Mouse (Mus musculus) cerebellum, adult 2 months (tissue): ENCODE results near the gene Olfr1148. TPM values are rescaled to one million over a fixed set of nuclear protein-coding genes. Genes with fewer than 3 reads are reported as not detected.

Source experiments
- DNase-seq, 2 experiments: peaks; one replicate each; pipeline ENCODE4 v3.0.0; 2021
- H3K27ac ChIP-seq: fragments of 200-500 bp; 2 replicates; pipeline ENCODE4 v1.5.1; 2012; ENCODE audit warnings: low read length, control low read depth, inconsistent platforms; ENCODE audit not compliant: insufficient read depth
- H3K27me3 ChIP-seq: fragments of 200-500 bp; 2 replicates; pipeline ENCODE4 v1.6.1; 2012; ENCODE audit warnings: inconsistent platforms, mild to moderate bottlenecking, low read length, moderate library complexity; ENCODE audit not compliant: control insufficient read depth, insufficient read depth
- H3K4me1 ChIP-seq: fragments of 200-500 bp; 2 replicates; pipeline ENCODE4 v1.6.1; 2011; ENCODE audit warnings: low read length; ENCODE audit not compliant: control insufficient read depth, insufficient read depth
- H3K4me3 ChIP-seq: fragments of 200-500 bp; replicated peaks from 2 replicates; pipeline ENCODE3; 2011; ENCODE audit warnings: mild to moderate bottlenecking, low read depth, low read length, control low read depth; ENCODE audit not compliant: insufficient read depth
- CTCF ChIP-seq: fragments of 200-500 bp; IDR thresholded peaks from 2 replicates; pipeline ENCODE4 v1.5.1; 2011; ENCODE audit warnings: low read depth, mild to moderate bottlenecking, control low read depth, low read length, moderate library complexity, borderline replicate concordance; ENCODE audit not compliant: insufficient read depth
- POLR2A ChIP-seq: fragments of 200-500 bp; IDR thresholded peaks from 2 replicates; pipeline ENCODE4 v1.6.1; 2011; ENCODE audit warnings: low read length, control low read depth, borderline replicate concordance; ENCODE audit not compliant: insufficient read depth
- WGBS: fragments of 180-500 bp; shearing (Covaris S2); methylation state at CpG from one replicate; pipeline ENCODE4 v1.1.7; 2018; 5-methylcytosine and 5-hydroxymethylcytosine counted together
- polyA plus RNA-seq: library from polyadenylated mRNA; depleted of rRNA; stranded (reverse); fragments of >200 nt; gene quantifications from 2 replicates; pipeline ENCODE4 v1.2.3, GENCODE M21; 2012; rRNA removed

The Olfr1148 gene
- polyA plus RNA-seq = not detected in 2 replicates

- H3K27ac ChIP-seq = no peak within 1 kb of the TSS
- H3K4me3 ChIP-seq = no peak within 1 kb of the TSS
- no peaks in the 10 kb centered on the region for H3K4me1 ChIP-seq
- WGBS = 88% methylated on average over 1 of the region's 1 CpGs
- TF ChIP-seq POLR2A (no peak), CTCF (no peak)
- no peak for DNase-seq
- H3K27me3 ChIP-seq = no peaks in the 10 kb centered on the region
These were observed at the start of gene Olfr1148 for GRCm38 (mm10) chr2:87830233-87830632. Gene Olfr1148, plus strand, starts transcription at chr2:87830533.

GRCm38 (mm10) chr2:87800292-87800691, 30.0 kb upstream of the Olfr1148 start, which contains the start of gene Olfr1143:
Gene Olfr1143, plus strand, starts transcription at chr2:87800592.
- no peaks in the 10 kb centered on the region for H3K27me3 ChIP-seq
- DNase-seq = no peak
- TF ChIP-seq POLR2A (no peak), CTCF (no peak)
- no peak within 1 kb of the TSS for H3K27ac ChIP-seq
- H3K4me3 ChIP-seq = no peak within 1 kb of the TSS
- H3K4me1 ChIP-seq = no peaks in the 10 kb centered on the region

- 80% methylated on average over 1 of the region's 1 CpGs for WGBS
- Histone ChIP-seq H3K4me3 (no peak within 1 kb of the TSS), H3K27me3 (no peaks in the 10 kb centered on the region), H3K4me1 (no peaks in the 10 kb centered on the region), H3K27ac (no peak within 1 kb of the TSS)
- DNase-seq = no peak
- TF ChIP-seq POLR2A (no peak), CTCF (no peak)
These were observed 20.8 kb upstream of the Olfr1148 start, which contains the start of gene Olfr1145 for GRCm38 (mm10) chr2:87809522-87809921. Gene Olfr1145, plus strand, starts transcription at chr2:87809822.

GRCm38 (mm10) chr2:87843693-87844092, 13.4 kb downstream of the Olfr1148 start, which contains the start of gene Olfr1150-ps1:
Gene Olfr1150-ps1, plus strand, starts transcription at chr2:87843993.
- Histone ChIP-seq H3K27me3 (no peaks in the 10 kb centered on the region), H3K4me3 (no peak within 1 kb of the TSS), H3K27ac (no peak within 1 kb of the TSS), H3K4me1 (no peaks in the 10 kb centered on the region)
- WGBS = 76% methylated on average over 1 of the region's 1 CpGs
- DNase-seq = no peak
- TF ChIP-seq CTCF = no peak
- no peak for TF ChIP-seq POLR2A

- no peak within 1 kb of the TSS for H3K4me3 ChIP-seq
- no peaks in the 10 kb centered on the region for H3K27me3 ChIP-seq
- TF ChIP-seq POLR2A (no peak), CTCF (no peak)
- 81% methylated on average over 1 of the region's 1 CpGs for WGBS
- no peak for DNase-seq
- no peak within 1 kb of the TSS for H3K27ac ChIP-seq
- H3K4me1 ChIP-seq = no peaks in the 10 kb centered on the region
These were observed 25.2 kb downstream of the Olfr1148 start, which contains the start of gene Olfr1151 for GRCm38 (mm10) chr2:87855562-87855961. Gene Olfr1151, plus strand, starts transcription at chr2:87855862.

- no peak for DNase-seq
- Histone ChIP-seq H3K4me1 (no peaks in the 10 kb centered on the region), H3K27ac (no peak within 1 kb of the TSS), H3K4me3 (no peak within 1 kb of the TSS), H3K27me3 (no peaks in the 10 kb centered on the region)
- no peak for TF ChIP-seq POLR2A
- TF ChIP-seq CTCF = no peak
These were observed 35.9 kb downstream of the Olfr1148 start, which contains the start of gene Olfr1152 for GRCm38 (mm10) chr2:87866192-87866591. Gene Olfr1152, plus strand, starts transcription at chr2:87866492.

Other genes with a start within 250 kb of the Olfr1148 start
- gene Olfr1130, start 224.3 kb upstream of the Olfr1148 start, polyA plus RNA-seq = not detected in 2 replicates
- gene Olfr1131, start 203.4 kb upstream of the Olfr1148 start, polyA plus RNA-seq = not detected in 2 replicates
- not detected in 2 replicates for gene Olfr1132, start 193.0 kb upstream of the Olfr1148 start, polyA plus RNA-seq
- gene Olfr1133, start 183.2 kb upstream of the Olfr1148 start, polyA plus RNA-seq = not detected in 2 replicates
- not detected in 2 replicates for gene Olfr1134, start 172.1 kb upstream of the Olfr1148 start, polyA plus RNA-seq
- not detected in 2 replicates for gene Olfr1135, start 156.9 kb upstream of the Olfr1148 start, polyA plus RNA-seq
- not detected in 2 replicates for gene Olfr1136, start 136.6 kb upstream of the Olfr1148 start, polyA plus RNA-seq
- not detected in 2 replicates for gene Olfr1137, start 117.4 kb upstream of the Olfr1148 start, polyA plus RNA-seq
- gene Olfr1138, start 90.6 kb upstream of the Olfr1148 start, polyA plus RNA-seq = not detected in 2 replicates
- not detected in 2 replicates for gene Olfr1140, start 86.8 kb upstream of the Olfr1148 start, polyA plus RNA-seq
- gene Olfr1141, start 76.5 kb upstream of the Olfr1148 start, polyA plus RNA-seq = not detected in 2 replicates
- not detected in 2 replicates for gene Olfr152, start 51.0 kb upstream of the Olfr1148 start, polyA plus RNA-seq
- gene Olfr1143, start 29.9 kb upstream of the Olfr1148 start, polyA plus RNA-seq = not detected in 2 replicates
- gene Olfr1145, start 20.7 kb upstream of the Olfr1148 start, polyA plus RNA-seq = not detected in 2 replicates
- gene Olfr1150-ps1, start 13.5 kb downstream of the Olfr1148 start, polyA plus RNA-seq = not detected in 2 replicates
- not detected in 2 replicates for gene Olfr1151, start 25.3 kb downstream of the Olfr1148 start, polyA plus RNA-seq
- not detected in 2 replicates for gene Olfr1152, start 36.0 kb downstream of the Olfr1148 start, polyA plus RNA-seq
- not detected in 2 replicates for gene Olfr1153, start 64.4 kb downstream of the Olfr1148 start, polyA plus RNA-seq
- gene Olfr1154, start 74.6 kb downstream of the Olfr1148 start, polyA plus RNA-seq = not detected in 2 replicates
- gene Olfr1155, start 114.6 kb downstream of the Olfr1148 start, polyA plus RNA-seq = not detected in 2 replicates
- not detected in 2 replicates for gene Olfr1156, start 122.6 kb downstream of the Olfr1148 start, polyA plus RNA-seq
- gene Olfr1157, start 137.8 kb downstream of the Olfr1148 start, polyA plus RNA-seq = not detected in 2 replicates
- not detected in 2 replicates for gene Olfr74, start 144.1 kb downstream of the Olfr1148 start, polyA plus RNA-seq
- gene Olfr1158, start 159.6 kb downstream of the Olfr1148 start, polyA plus RNA-seq = not detected in 2 replicates
- not detected in 2 replicates for gene Olfr1160, start 177.7 kb downstream of the Olfr1148 start, polyA plus RNA-seq
- gene Olfr1161, start 192.2 kb downstream of the Olfr1148 start, polyA plus RNA-seq = not detected in 2 replicates
- not detected in 2 replicates for gene Olfr73, start 207.2 kb downstream of the Olfr1148 start, polyA plus RNA-seq
- not detected in 2 replicates for gene Olfr1162, start 220.6 kb downstream of the Olfr1148 start, polyA plus RNA-seq
- gene Olfr1163, start 241.3 kb downstream of the Olfr1148 start, polyA plus RNA-seq = not detected in 2 replicates